Mouse (Mus musculus) induced T-regulatory cell, adult 2 months (primary cell): ENCODE measurements around the gene Elovl2.
"Not testable (repeated sequence)": the region's sequence is repeated elsewhere in the genome, so short reads cannot be mapped to it uniquely, and the experiment has no call there.

Experiments
- DNase-seq: peaks from one replicate; pipeline ENCODE4 v3.0.0-alpha.2; 2012; ENCODE audit warnings: low read depth

Elovl2 gene

DNA sequence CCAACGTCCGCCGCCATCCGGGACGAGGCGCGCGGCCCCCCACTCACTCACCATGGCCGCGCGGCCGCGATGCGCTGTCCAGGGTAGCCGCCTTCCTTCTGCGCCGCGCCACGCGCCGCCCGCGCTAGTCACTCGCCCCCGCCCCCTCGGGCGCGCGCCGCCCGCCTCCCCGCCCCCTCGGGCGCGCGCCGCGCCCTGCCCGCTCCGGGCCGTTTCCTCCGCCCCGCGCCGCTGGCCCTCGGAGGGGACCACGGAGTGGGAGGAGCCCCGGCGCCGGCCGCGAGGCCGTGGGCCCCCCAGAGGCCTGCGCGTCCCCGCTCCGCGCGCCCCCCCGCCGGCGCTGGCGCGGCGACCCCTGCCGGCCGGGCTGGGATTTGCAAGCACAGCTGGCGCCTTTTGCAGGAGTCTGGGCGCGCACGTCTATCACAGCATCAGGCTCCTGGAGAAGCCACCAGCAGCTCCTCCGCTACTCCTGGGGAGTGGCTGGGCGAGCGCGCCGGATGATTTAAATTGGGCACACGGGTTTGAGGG lies at the start of gene Elovl2:
Gene Elovl2 (minus strand): TSS at position 102 of the 531 bp plus-strand sequence.
- DNase-seq: peak; percentile 69

DNA sequence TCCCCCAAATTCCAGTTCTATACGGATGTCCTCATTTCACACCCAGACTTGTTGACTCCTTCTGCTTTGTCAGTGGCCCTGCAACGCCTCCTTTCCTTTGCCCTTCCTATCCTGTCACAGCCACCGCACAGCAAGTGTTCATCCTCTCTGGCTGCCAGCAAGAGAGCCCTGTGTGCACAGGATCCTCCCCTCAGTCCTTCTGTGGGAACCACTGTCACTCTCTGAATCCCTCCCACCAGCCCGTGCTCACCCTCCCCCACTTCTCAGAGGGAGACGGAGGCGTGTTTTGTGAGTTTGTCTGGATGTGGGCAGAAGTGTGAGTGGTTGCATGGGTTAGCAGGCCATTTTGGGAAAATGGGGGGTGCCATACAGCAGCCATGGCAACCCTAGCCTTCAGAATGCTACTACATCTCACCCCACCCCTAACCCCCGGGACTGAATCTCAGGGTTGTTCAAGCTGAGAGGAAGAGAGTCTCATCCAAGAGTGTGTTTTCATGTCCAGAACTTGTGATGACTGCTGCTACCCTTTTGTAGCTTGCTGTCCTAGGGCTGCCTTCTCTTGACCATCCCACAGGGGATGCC lies 47.7 kb upstream of the Elovl2 start:
- DNase-seq: no peak

DNA sequence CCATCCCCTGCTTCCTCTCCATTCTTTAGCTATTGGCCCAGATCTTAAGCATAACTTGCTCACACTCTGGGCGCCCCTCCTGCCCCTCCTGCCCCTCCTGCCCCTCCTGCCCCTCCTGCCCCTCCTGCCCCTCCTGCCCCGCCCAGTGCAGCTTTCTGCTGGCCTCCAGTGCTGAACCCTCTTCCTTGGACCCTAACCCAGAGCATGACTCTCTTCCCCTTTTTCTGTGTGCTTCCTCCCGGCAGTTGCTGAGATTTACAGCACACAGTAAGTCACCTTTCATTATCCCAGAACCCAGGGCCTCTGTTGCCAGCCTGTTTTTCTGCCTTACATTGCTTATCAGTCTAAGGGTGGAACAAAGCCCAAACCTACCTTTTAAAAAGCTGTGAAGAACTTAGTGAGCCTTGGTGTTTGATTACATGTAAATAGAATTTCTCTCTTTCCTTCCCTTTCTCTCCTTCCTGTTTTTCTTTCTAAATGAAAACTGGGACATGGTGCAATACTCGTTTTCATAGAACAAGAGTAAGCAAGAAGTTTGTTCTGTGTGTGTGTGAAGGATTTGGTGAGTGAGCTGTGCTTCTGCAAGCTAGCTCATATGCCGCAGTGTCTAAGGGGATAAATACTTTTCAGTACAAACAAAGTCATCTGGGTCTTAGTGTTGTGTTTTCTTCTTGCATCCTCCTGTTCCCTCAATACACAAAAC lies 43.2 kb upstream of the Elovl2 start:
- DNase-seq: no peak

DNA sequence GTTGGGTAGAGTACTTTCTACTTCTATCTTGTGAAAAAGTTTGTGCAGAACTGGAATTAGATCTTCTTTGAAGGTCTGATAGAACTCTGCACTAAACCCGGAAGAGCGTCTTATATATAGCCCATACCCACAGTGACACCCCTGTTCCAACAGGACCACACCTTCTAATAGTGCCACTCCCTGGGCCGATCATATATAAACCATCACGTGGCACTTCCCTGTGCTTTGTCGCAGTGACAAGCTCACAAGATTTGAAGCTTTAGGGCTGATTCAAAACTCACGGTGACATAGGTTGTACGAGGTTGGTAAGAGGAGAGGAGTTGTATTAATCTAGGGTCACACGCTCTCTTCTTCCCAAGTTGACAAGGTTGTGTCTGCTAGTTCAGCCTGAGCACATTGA lies 41.4 kb upstream of the Elovl2 start:
- not testable (repeated sequence) for DNase-seq

DNA sequence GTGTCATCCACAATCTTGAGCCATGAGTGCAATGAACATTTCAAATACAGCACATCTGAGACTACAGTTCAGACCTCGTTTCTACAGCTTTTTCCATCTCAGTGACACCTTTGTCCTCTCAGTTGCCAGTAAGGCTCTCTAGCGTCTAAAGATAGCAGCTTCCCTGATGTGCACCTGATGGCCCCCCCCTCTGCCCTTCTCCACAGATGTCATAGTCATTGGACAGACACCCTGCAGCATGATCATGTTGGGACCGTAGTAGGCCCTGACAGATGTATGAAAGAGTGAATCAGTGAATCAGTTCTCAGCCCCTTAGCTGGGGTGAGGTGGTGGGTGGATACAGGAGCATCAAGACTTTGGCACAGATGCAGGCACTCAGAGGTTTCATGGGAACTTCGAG lies 37.6 kb upstream of the Elovl2 start:
- no peak for DNase-seq

DNA sequence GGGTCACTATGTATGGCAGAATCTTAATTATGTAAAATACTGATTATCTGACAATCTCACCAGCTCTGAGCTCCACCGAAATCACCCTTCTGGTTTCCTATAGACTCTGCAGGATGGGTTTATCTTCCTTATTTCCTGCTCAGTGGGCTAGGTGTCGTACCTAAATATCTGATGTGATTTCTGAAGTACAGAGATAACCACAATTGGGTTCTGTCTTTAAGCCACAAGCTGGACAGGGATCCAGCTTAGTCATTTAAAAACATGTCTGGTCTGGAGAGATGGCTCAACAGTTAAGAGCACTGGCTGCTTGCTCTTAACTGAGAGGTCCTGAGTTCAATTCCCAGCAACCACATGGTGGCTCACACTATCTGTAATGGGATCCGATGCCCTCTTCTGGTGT lies 36.8 kb upstream of the Elovl2 start:
- DNase-seq: no peak

DNA sequence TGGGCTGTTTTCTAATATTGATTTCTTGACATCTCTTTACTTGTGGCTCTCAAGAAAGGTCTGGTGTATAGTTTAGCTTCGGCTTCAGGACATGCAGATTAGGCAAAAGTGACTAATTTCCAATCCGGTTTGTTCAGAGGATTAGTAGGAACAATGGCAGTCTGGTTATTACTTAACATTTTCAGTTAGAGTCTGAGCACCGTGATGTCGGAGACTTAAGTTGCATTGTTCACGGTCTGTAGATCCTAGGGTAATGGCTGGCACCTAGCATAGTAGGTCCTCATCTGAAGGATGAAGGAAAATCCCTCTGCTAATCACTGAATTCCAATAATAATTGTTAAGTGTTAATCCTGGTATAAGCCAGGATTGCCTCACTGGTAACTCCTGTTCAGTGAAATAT lies 35.9 kb upstream of the Elovl2 start:
- DNase-seq: no peak

DNA sequence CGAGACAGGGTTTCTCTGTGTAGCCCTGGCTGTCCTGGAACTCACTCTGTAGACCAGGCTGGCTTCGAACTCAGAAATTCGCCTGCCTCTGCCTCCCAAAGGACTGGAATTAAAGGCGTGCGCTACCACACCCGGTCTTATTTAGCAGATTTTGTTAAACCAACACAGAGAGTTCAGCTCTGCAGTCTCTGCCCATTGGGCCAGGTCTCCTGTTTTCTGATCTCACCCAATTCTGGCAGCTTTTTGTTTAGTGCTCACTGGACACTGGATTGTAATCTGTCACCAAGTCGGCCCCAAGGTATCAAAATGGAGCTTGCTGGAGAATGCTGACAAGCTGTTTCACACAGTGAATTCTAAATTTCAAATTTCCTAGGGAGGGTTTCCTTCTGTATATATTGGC lies 32.5 kb upstream of the Elovl2 start:
- DNase-seq: no peak

DNA sequence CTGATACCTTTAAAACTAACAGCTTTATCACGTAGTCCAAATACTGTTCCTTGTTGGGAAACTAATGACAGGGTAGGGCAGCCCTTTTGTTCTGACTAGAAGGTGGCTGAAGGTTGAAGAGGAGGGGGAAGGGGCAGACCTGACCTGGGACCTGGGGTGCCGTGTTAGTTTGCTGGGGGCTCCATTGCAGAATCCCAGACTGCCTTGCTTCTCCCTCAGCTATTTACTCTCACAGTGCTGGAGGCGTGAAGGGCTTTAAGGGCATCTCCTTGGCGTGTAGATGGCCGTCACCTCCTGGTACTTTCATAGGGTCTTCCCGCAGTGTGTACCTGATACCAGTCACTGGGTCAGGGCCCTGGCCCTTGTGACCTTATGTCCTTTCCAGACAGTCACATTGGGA lies 31.9 kb upstream of the Elovl2 start:
- no peak for DNase-seq

DNA sequence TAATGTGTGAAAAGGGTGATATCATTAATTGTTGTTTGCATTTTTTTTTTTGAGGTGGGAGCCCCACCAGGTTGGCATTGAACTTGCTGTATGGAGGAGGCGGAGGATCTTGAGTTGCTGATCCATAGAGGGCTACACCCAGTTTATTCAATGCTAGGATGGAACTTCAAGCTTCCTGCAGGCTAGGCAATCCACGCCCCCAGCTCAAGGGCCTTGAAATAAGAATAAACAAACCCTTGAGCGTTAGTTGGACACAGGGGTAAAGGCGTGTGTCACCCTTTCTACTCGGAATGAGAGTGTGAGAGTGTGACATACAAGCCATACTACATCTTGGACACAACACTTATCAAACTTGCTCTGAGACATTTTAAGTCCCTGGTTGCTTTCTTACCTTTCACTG lies 31.5 kb upstream of the Elovl2 start:
- DNase-seq: no peak

DNA sequence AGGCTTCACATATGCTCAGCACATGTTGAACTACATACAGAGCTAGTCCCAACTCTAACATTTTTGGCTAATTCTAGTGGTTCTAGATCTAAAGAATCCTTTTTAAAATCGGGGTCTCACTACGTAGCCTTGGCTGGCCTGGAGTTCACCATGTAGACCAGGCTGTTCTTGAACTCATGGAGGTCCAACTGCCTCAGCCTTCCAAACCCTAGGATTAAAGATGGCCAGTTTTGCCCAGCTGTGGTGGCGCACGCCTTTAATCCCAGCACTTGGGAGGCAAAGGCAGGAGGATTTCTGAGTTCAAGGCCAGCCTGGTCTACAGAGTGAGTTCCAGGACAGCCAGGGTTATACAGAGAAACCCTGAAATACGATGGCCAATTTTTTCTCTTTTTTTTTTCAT lies 31.0 kb upstream of the Elovl2 start:
- DNase-seq: not testable (repeated sequence)

DNA sequence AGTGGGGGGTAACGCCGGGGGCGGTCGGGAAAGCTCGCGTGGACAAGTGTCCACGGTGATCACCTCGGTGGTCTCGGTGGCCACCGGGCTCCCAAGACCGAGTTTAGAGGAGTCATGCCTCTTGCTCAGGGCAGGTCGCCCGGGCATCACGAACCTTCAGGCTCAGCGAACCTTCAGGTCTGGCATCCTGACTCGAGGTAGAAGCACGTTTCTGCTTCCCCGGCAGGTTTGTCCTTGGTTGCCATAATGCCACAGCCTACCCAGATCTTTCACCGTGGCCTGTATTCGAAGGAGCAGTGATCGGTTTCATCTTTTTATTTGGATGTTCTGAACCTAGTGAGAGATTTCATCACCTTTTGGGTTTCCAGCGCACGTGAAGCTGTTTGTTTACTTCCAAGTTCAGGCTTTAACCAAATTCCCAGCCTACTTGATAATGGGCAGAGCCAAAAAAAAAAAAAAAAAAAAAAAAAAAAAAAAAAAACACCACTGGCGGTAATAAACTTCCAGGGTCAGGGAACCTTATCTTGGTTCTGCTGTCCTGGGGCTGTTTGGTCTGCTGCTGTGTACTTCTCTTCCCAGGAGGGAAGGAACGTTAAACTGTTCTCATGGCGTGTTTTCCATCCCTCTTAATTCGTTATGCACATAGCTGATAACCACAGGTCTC lies 30.2 kb upstream of the Elovl2 start:
- DNase-seq: peak; percentile 51

DNA sequence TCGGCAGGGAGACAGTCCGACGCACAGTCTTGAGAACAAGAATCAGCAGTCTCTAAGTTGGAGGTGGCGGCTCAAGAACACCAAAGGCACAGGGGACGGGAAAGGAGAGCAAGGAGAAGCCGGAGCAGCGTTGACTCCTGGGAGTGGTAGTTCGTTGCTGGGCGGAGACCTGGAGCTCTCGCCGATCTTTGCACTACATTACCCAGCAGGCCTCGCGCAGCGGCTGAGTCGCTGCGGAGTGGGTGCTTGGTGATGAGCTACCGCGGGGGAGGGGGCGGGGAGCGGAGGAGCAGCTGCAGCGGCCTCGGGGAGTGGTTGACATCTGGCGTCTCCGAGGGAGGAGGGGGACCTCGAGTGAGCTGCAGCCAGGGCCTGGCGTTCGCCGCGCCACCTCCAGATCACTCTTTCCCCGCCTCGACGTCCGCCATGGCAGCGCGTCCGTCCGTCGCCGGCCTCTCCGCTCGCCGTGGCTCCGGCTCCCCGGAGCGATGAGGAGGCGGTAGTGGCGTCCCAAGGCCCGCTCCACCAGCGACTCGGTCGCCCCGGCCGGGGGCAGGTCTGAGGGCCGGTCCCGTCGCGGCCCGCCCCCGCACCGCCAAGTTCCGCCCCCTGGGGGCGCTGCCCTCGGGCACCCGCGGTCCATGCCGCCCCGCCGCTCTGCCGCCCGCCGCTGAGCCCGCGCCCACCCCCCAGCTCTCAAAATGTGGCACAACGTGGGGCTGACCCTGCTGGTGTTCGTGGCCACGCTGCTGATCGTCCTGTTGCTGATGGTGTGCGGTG lies 29.5 kb upstream of the Elovl2 start, which contains the start of gene Smim13:
Gene Smim13 (plus strand): TSS at position 307 of the 780 bp plus-strand sequence.
- DNase-seq: peak; percentile 97

DNA sequence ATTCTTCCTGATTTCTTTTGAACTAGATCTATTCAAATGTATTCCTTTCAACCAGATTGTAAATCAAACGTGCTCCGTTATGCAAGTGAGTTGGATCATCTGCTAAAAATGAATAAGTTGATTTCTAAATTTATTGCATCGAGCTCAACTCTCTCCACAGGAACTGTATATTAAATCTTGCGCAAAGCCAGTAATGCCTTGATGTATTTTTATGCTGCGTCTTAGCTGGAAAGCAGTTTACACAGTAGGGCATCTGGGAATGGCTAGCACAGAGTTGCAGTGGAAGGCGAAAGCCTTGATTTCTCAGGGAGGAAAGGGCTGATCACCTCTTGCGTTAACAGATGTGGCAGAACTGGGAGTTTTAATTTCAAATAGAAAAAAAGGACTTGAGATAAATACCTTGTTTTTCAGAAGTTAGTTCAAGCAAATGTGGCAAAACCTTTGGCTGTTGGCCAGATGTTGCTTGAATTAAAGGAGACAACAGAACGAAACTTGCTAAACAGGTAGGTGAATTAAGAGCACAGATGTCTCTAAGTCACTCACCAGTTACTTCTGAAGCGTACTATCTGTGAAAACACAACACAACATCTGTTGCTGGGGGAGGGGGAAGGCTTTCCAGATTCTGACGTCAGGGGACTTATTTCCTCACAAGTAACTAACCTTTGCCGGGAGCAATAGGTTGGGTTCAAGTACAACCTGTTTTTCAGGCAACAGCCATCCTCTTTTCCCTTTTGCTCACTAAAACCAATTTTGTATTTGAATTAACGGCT lies 28.7 kb upstream of the Elovl2 start:
- DNase-seq: no peak

DNA sequence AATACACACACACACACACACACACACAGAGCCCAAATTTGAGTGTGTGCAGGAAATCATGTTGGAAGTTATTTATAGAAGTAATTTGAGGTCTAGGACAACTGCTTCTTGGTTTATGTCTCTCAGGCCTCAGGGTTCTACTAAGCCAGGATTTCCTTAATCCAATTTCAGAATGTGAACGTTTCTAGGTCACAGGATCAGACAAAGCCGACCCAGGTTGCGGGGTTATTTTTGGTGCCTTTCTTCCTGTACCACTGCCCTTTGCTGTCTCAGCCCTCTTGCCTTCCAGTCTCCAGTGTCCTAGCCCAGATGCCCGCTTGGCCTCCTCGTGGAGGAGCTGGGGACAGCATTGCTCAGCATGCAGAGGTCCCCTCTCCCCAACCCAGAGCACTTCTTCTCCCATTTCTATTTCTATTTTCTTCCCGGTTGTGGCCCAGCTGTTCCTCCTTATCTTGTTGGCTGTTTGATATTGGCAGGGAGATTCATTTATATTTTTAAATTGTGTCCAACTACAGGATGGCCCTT lies 24.2 kb upstream of the Elovl2 start:
- no peak for DNase-seq

DNA sequence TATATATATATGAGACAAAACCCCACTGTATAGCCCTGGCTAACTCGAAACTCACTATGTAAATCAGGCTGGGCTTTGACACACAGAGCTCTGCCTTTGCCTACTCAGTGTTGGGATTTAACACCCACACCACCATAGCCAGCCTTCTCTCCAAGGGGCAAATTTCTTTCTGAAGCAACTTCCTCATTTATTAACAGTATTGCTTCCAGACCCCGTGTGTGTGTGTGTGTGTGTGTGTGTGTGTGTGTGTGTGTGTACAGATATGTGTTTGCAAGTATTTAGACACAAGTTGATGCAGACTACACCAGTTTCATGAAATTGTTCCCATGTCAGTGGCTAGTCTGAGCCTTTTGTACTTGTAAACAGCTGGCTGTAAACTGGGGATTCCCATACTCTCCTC lies 21.4 kb upstream of the Elovl2 start:
- DNase-seq: no peak

DNA sequence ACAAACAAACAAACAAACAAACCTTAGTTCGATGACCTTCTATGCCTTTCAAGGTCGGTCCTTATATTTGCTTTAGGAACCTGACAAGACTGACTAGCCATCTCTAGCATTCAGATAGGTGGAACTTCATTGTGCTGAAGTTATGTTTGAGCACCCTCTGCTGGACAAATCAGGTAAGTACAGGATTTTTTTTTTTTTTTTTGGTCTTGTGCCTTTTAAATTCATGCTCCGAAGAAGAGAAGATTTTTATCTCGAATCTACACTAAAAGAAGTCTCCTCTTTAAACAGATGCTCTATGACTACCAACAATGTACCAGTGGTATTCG lies 18.6 kb upstream of the Elovl2 start:
- DNase-seq: peak; percentile 85

DNA sequence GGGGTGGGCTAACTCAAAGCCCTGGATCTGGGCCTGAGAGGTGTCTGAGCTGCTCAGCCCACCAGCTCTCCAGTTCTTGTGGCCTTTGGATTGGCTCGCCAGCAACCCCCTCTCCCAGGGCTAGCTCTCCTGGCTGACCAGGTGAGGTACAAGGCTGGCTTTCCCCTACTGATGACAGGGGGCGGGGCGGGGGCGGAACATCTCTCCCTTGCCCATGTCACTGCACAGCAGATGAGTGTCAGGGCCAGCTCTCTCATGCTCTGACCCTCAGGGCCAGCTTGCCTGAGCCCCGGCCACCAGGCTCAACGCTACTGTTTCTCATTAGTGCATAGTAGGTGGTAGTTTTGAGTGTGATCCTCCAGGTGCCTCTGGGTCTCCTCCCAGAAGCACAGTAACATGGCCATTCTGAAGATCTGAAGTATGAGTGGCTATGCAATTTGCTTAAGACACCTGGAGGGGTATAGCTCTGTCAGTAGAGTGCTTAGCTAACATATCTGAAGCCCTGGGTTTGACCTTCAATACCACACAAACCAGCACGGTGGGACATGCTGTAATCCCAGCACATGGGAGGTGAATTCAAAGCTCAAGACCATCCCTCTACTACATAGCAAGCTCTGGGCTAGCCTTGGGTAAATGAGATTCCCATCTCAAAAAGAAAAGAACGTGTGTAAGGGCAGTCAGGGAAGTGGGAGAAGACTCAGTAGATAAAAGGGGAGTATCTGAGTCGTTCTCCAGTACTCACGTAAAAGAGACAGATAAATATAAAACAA lies 18.0 kb upstream of the Elovl2 start:
- no peak for DNase-seq

DNA sequence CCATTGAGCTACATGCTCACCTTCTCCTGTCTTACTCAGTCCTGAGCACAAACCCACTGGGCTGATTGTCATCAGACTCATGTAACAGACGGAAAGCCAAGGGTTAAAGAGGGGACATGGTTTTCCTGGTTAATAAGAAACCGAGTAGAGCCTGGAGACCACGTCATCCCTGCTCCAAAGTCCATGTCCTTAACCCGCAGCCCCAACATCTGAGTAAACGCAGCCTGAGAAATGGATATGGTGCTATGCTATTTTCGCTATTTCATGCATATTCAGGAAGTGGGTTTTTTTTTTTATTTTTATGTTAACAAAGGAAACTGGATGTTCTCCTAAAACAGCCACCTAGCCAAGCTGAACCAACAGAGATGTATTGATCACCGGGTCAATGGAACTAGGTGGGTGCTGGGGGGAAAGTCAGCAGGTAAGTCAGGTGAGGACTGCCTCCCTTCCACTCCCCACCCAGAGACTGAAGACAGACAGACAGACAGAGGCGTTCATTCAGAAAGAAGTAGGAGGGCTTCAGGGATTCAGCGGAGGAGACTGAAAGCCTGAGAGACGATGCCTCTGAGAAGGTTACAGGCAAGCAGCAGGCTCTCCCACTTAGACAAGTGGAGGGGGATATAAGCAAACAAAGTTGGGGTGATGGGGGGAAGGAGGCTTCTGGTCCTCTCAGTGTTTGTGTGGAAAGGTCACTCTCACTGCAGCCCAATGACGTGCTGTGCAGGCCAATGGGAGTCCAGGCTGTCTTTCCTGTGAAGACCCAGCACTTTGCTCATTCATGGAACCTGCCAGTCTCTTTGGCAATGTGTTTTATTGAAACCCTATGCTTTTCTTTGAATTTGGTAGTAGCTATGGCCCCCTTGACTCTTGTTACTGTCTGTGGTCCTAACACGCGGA lies 15.9 kb upstream of the Elovl2 start:
- DNase-seq: no peak

DNA sequence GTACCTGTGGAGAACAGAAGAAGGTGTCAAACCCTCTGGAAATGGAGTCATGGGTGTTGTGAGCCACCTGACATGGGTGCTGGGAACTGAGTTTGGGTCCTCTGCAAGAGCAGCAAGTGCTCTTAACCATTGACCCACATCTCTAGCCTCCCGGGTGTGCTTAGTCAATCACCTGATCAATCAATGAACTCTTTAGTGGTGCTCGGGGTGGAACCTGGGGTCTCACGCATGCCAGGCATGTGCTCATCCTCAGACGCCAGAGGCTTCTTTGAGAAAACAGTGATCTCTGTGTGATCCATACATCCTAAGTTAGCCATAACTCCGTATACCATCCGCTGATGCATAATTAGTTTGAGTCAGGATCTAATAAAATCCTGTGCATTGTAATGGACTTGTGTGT lies 15.0 kb upstream of the Elovl2 start:
- DNase-seq: no peak
